Mouse (Mus musculus) lung, postnatal 0 days (tissue): ENCODE measurements at regions not wholly inside any gene's neighbourhood (a gene's known extent, or its start where the extent isn't known, plus 50 kb on each side); places are given as distances from the start of the nearest gene placed in this dataset.

Experiments
- ATAC-seq: fragments of 200-750 bp; cut with Nextera tagmentation; 2 replicates; pipeline ENCODE4 v1.8.0; 2017; ENCODE audit warnings: moderate library complexity
- DNase-seq: peaks from one replicate; pipeline ENCODE4 v3.0.0-alpha.2; 2016; ENCODE audit warnings: low spot score
- H3K27ac ChIP-seq: fragments of 300-500 bp; sonication (generic); 2 replicates; pipeline ENCODE4 v1.5.1; 2014; ENCODE audit warnings: antibody characterized with exemption, mild to moderate bottlenecking, low read length, mixed read lengths
- H3K27me3 ChIP-seq: fragments of 300-500 bp; sonication (generic); replicated peaks from 2 replicates; pipeline ENCODE4 v1.6.1; 2014; ENCODE audit warnings: low read length, mixed read lengths; ENCODE audit not compliant: insufficient read depth
- H3K36me3 ChIP-seq: fragments of 300-500 bp; sonication (generic); 2 replicates; pipeline ENCODE4 v1.6.1; 2014; ENCODE audit warnings: low read length, mixed read lengths; ENCODE audit not compliant: insufficient read depth
- H3K4me1 ChIP-seq: fragments of 300-500 bp; sonication (generic); 2 replicates; pipeline ENCODE4 v1.6.1; 2014; ENCODE audit warnings: antibody characterized with exemption, low read depth, low read length, mixed read lengths; ENCODE audit not compliant: insufficient read depth
- H3K4me2 ChIP-seq: fragments of 300-500 bp; sonication (generic); replicated peaks from 2 replicates; pipeline ENCODE4 v1.6.1; 2014; ENCODE audit warnings: low read depth, mild to moderate bottlenecking, low read length, moderate library complexity, mixed read lengths
- H3K4me3 ChIP-seq: fragments of 300-500 bp; sonication (generic); 2 replicates; pipeline ENCODE4 v1.5.1; 2014; ENCODE audit warnings: low read depth, low read length
- H3K9ac ChIP-seq: fragments of 300-500 bp; sonication (generic); replicated peaks from 2 replicates; pipeline ENCODE4 v1.6.1; 2014; ENCODE audit warnings: low read depth, mild to moderate bottlenecking
- H3K9me3 ChIP-seq: fragments of 300-500 bp; sonication (generic); 2 replicates; pipeline ENCODE4 v1.6.1; 2016; ENCODE audit warnings: low read length, mixed read lengths
- CTCF ChIP-seq: IDR thresholded peaks from 2 replicates; pipeline ENCODE4 v1.5.1; 2016; ENCODE audit warnings: antibody characterized with exemption, mild to moderate bottlenecking
- EP300 ChIP-seq: IDR thresholded peaks from 2 replicates; pipeline ENCODE4 v1.6.1; 2016; ENCODE audit warnings: antibody characterized with exemption, mild to moderate bottlenecking, control low read depth
- WGBS: fragments of 180-500 bp; shearing (Covaris S2); extraction: QIAGEN DNeasy Blood & Tissue Kit; methylation state at CpG from one replicate; pipeline ENCODE4 v1.1.7; 2014; 5-methylcytosine and 5-hydroxymethylcytosine counted together

DNA sequence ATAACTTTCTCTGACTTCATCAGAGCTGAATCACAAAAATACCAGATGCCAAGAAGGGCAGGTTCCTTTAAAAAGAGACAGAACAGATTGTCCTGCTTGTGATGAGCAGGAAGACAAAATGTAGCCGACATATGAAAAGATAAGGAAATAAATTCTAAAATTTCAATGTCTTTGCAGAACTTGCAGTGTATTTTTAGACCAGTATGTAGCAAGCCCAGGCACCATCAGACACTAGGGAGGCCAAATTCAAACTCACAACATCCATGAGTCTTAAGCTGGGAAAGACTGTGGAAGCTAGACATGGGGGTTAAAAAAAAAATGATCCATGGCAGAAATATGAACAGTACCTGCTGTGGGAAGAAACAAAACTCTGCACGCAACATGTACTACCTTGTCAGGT lies 564.7 kb upstream of the Intu start:
- Histone ChIP-seq H3K27ac (no peak overlapping the region), H3K9ac (no peak overlapping the region), H3K9me3 (no peaks in the 10 kb centered on the region), H3K4me2 (no peak overlapping the region), H3K27me3 (no peaks in the 10 kb centered on the region), H3K4me1 (no peaks in the 10 kb centered on the region), H3K4me3 (no peak overlapping the region), H3K36me3 (no peaks in the 10 kb centered on the region)
- WGBS: 84% methylated on average over 2 of the region's 2 CpGs
- TF ChIP-seq EP300 (no peak), CTCF (no peak)
- ATAC-seq (no peak), DNase-seq (no peak)

DNA sequence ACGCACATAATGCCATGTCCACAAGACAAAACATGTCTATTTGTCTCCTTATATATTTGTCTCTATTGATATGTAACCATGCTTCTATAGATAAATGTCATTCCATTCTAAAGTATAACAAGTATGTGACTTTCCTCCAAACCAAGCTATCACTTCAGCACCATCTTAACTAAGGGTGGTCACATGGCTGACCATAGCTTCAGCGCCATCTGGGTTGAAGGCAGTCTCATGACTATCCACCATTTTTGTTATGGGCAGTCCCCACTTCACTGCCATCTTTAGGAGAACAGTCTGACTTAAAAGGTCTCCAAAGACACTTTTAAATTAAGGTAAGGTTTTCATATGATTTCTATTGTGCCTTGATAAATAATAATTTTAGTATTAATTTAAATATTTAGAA lies 554.1 kb upstream of the Intu start:
- Histone ChIP-seq H3K9ac (no peak overlapping the region), H3K27ac (no peak overlapping the region), H3K4me1 (no peaks in the 10 kb centered on the region), H3K4me2 (no peak overlapping the region), H3K27me3 (no peaks in the 10 kb centered on the region), H3K4me3 (no peak overlapping the region), H3K9me3 (no peaks in the 10 kb centered on the region), H3K36me3 (no peaks in the 10 kb centered on the region)
- ATAC-seq (no peak), DNase-seq (no peak)
- 96% methylated on average over 2 of the region's 2 CpGs for WGBS
- TF ChIP-seq EP300 (no peak), CTCF (no peak)

DNA sequence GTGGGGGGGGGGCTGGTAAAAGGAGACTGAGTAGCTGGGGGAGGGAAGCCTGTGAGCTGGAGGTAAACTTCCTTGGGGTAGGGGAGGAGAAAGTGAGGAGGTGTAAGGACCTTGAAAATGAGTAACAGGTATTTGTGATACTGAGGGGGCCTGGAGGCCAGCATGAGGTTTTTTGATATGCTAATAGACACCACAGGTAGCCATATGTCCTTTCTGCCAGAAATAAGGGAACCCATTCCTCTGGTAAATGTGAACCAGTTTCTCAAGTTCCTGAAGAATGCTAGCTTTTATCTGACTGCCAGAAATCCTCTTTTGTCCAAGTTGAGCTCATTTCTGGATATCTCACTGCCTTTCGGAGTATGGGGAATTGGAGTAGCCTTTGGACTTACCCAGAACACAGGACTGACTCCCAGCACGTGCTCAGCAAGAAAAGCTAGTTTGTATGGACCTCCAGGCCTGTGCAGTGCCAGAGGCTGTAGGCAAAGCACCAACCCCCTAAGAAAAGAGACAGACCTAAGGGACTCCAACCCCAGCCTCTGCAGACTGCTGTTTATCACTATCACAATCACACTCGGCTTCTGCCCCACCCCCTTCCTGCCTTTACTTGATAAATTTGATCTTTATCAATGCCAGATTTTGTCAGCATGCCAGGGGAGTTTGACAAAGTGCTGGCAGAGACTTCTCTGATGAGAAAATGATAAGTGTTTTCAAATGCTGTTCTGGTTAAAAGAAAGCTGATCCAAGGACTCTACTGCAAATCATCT lies 552.0 kb upstream of the Intu start:
- Histone ChIP-seq H3K4me2 (no peak overlapping the region), H3K4me1 (no peaks in the 10 kb centered on the region), H3K4me3 (no peak overlapping the region), H3K27ac (no peak overlapping the region), H3K9me3 (no peaks in the 10 kb centered on the region), H3K9ac (no peak overlapping the region), H3K27me3 (no peaks in the 10 kb centered on the region), H3K36me3 (no peaks in the 10 kb centered on the region)
- WGBS: 19% methylated on average over 3 of the region's 3 CpGs
- TF ChIP-seq EP300: no peak
- TF ChIP-seq CTCF: no peak
- ATAC-seq: no peak
- DNase-seq: no peak

DNA sequence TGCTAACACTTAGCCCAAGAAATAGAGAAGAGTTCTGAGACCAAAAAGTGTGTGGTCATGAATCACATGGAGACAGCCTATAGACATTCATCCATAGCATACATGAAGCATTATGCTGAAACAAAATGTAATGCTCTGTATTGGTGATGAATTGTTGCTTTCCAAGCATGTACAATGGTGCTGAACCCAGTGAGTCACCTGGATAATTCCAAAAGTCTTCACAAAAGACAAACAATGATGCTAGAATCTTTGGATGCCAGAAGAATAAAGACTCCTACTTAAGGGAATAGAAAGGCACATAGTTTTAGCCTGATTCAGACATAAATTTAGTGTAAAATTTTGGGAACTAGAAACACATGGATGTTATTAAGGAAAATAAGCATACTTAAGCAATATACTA lies 548.4 kb upstream of the Intu start:
- ATAC-seq (no peak), DNase-seq (no peak)
- no peak overlapping the region for H3K4me3 ChIP-seq
- H3K4me1 ChIP-seq: no peaks in the 10 kb centered on the region
- no peaks in the 10 kb centered on the region for H3K27me3 ChIP-seq
- H3K9ac ChIP-seq: no peak overlapping the region
- H3K36me3 ChIP-seq: no peaks in the 10 kb centered on the region
- no peak for TF ChIP-seq EP300
- no peak for TF ChIP-seq CTCF
- no peak overlapping the region for H3K27ac ChIP-seq
- H3K4me2 ChIP-seq: no peak overlapping the region
- no peaks in the 10 kb centered on the region for H3K9me3 ChIP-seq

DNA sequence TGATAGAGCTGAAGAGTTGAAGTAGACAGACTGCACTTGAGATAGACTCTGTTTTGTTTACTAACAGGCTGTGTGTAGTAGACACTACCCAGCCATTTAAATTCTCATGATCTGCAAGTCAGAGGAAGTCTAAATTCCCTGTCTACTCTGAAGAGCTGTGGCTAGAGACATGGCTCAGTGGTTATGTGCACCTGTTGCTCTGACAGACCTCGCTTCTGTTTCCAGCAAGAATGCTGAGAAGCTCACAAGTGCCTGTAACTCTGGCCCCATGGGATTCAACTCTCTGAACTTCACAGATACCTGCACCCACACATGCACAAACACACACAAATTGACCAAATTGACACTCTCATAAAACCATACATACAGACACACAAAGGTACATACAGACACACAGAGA lies 543.4 kb upstream of the Intu start:
- no peaks in the 10 kb centered on the region for H3K36me3 ChIP-seq
- H3K27me3 ChIP-seq: no peaks in the 10 kb centered on the region
- H3K4me3 ChIP-seq: no peak overlapping the region
- H3K27ac ChIP-seq: no peak overlapping the region
- WGBS: 85% methylated on average over 1 of the region's 1 CpGs
- no peak overlapping the region for H3K9ac ChIP-seq
- TF ChIP-seq CTCF: no peak
- TF ChIP-seq EP300: no peak
- ATAC-seq (no peak), DNase-seq (no peak)
- H3K9me3 ChIP-seq: no peaks in the 10 kb centered on the region
- H3K4me1 ChIP-seq: no peaks in the 10 kb centered on the region
- no peak overlapping the region for H3K4me2 ChIP-seq

DNA sequence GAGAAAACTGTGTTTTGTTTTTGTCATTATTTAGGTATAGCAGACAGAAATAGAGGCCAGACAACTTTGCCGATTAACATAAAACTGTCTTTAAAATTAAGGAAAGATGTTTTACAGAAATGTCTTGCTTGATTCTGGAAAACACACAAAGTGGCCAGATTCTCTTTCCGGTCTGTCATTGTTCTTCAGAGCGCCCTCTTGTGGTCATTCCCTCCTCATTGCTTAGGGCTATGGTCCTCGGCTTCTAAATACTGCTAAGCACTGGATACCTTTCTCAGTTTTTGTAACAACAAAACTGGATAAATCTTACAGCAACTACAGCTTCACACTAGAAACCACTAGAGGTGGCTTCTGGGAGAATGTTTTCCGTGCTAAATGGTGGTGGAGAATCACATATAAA lies 532.5 kb upstream of the Intu start:
- no peaks in the 10 kb centered on the region for H3K4me1 ChIP-seq
- no peaks in the 10 kb centered on the region for H3K27me3 ChIP-seq
- H3K4me3 ChIP-seq: no peak overlapping the region
- DNase-seq (peak; percentile 75), ATAC-seq (no peak)
- no peak overlapping the region for H3K27ac ChIP-seq
- no peaks in the 10 kb centered on the region for H3K36me3 ChIP-seq
- no peak overlapping the region for H3K9ac ChIP-seq
- H3K9me3 ChIP-seq: no peaks in the 10 kb centered on the region
- WGBS: 41% methylated on average over 5 of the region's 5 CpGs
- no peak overlapping the region for H3K4me2 ChIP-seq
- TF ChIP-seq EP300 (no peak), CTCF (peak; percentile 74)

DNA sequence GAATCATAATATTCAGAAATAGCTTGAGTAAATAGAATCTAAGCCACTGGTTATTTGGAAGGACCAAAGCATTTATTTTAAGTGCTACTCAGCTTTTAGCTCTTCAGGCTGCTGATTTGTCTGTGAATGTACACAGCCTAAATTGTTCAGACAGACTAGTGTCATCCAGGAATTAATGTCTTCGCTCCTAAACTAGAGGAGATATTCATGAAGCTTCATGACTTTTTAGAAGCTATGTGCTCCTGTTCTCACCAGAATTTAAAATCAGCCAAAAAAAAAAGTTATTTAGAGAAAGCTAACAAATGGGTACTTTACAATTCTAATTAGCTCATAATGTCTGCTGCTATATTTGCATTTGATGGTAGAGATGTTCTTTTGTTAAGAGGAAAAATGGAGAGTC lies 531.2 kb upstream of the Intu start:
- Histone ChIP-seq H3K4me2 (no peak overlapping the region), H3K4me3 (no peak overlapping the region), H3K9me3 (no peaks in the 10 kb centered on the region), H3K27me3 (no peaks in the 10 kb centered on the region), H3K9ac (no peak overlapping the region), H3K4me1 (no peaks in the 10 kb centered on the region), H3K27ac (no peak overlapping the region), H3K36me3 (no peaks in the 10 kb centered on the region)
- no peak for ATAC-seq
- TF ChIP-seq EP300: no peak
- TF ChIP-seq CTCF: no peak
- DNase-seq: no peak
- WGBS: 93% methylated on average over 1 of the region's 1 CpGs
